Mouse (Mus musculus): ENCODE measurements at regions not wholly inside any gene's neighbourhood (a gene's known extent, or its start where the extent isn't known, plus 50 kb on each side); places are given as distances from the start of the nearest gene placed in this dataset.

- DNase-seq, result no peak
- H3K27ac ChIP-seq, result no peak overlapping the region
- TF ChIP-seq CTCF (IDR thresholded peaks at IDR 0.05), result no peak
- intact Hi-C loops (cut with DNase I), result no loop called here
- H3K4me3 ChIP-seq, result no peak overlapping the region
Observed at GRCm38 (mm10) chr13:48017649-48018048, 243.4 kb upstream of the Id4 start.

GRCm38 (mm10) chr13:48018606-48019005 lies 242.4 kb upstream of the Id4 start:
- intact Hi-C loops (cut with DNase I), result no loop called here
- H3K27ac ChIP-seq, result no peak overlapping the region
- peak overlapping the region; percentile 43; the same call in 1 of the 2 replicates for H3K4me3 ChIP-seq
- TF ChIP-seq CTCF (IDR thresholded peaks at IDR 0.05), result no peak
- no peak for DNase-seq

GRCm38 (mm10) chr13:48022958-48023615 lies 237.9 kb upstream of the Id4 start:
- intact Hi-C loops (cut with DNase I), result no loop called here
- Histone ChIP-seq H3K4me3 (no peak overlapping the region), H3K27ac (no peak overlapping the region)
- no peak for DNase-seq
- TF ChIP-seq CTCF (IDR thresholded peaks at IDR 0.05), result no peak

GRCm38 (mm10) chr13:48027775-48028489 lies 233.1 kb upstream of the Id4 start:
- intact Hi-C loops (cut with DNase I), result no loop called here
- TF ChIP-seq CTCF (IDR thresholded peaks at IDR 0.05), result no peak
- no peak overlapping the region for H3K4me3 ChIP-seq
- DNase-seq, result peak; percentile 62
- H3K27ac ChIP-seq, result no peak overlapping the region

- Histone ChIP-seq H3K27ac (no peak overlapping the region), H3K4me3 (no peak overlapping the region)
- no peak for TF ChIP-seq CTCF (IDR thresholded peaks at IDR 0.05)
- no peak for DNase-seq
- intact Hi-C loops (cut with DNase I), result no loop called here
Observed at GRCm38 (mm10) chr13:48031491-48031890, 229.5 kb upstream of the Id4 start.

- TF ChIP-seq CTCF (IDR thresholded peaks at IDR 0.05), result no peak
- intact Hi-C loops (cut with DNase I), result no loop called here
- Histone ChIP-seq H3K27ac (no peak overlapping the region), H3K4me3 (no peak overlapping the region)
- DNase-seq, result no peak
Observed at GRCm38 (mm10) chr13:48042172-48042571, 218.9 kb upstream of the Id4 start.

- DNase-seq, result no peak
- Histone ChIP-seq H3K4me3 (no peak overlapping the region), H3K27ac (no peak overlapping the region)
- intact Hi-C loops (cut with DNase I), result no loop called here
- TF ChIP-seq CTCF (IDR thresholded peaks at IDR 0.05), result no peak
Observed at GRCm38 (mm10) chr13:48042572-48042971, 218.5 kb upstream of the Id4 start.

- no peak overlapping the region for H3K27ac ChIP-seq
- no peak for DNase-seq
- intact Hi-C loops (cut with DNase I), result no loop called here
- H3K4me3 ChIP-seq, result no peak overlapping the region
- TF ChIP-seq CTCF (IDR thresholded peaks at IDR 0.05), result no peak
Observed at GRCm38 (mm10) chr13:48046201-48046750, 214.8 kb upstream of the Id4 start.

- no peak for TF ChIP-seq CTCF (IDR thresholded peaks at IDR 0.05)
- no peak overlapping the region for H3K4me3 ChIP-seq
- no peak for DNase-seq
- intact Hi-C loops (cut with DNase I), result no loop called here
- no peak overlapping the region for H3K27ac ChIP-seq
Observed at GRCm38 (mm10) chr13:48049796-48050195, 211.2 kb upstream of the Id4 start.

- Histone ChIP-seq H3K4me3 (no peak overlapping the region), H3K27ac (no peak overlapping the region)
- no peak for DNase-seq
- intact Hi-C loops (cut with DNase I), result no loop called here
- no peak for TF ChIP-seq CTCF (IDR thresholded peaks at IDR 0.05)
Observed at GRCm38 (mm10) chr13:48074630-48075029, 186.4 kb upstream of the Id4 start.

GRCm38 (mm10) chr13:48075315-48075714 lies 185.7 kb upstream of the Id4 start:
- TF ChIP-seq CTCF (IDR thresholded peaks at IDR 0.05), result no peak
- intact Hi-C loops (cut with DNase I), result no loop called here
- Histone ChIP-seq H3K4me3 (no peak overlapping the region), H3K27ac (no peak overlapping the region)
- DNase-seq, result no peak

GRCm38 (mm10) chr13:48078214-48078613 lies 182.8 kb upstream of the Id4 start:
- Histone ChIP-seq H3K4me3 (no peak overlapping the region), H3K27ac (no peak overlapping the region)
- TF ChIP-seq CTCF (IDR thresholded peaks at IDR 0.05), result no peak
- DNase-seq, result no peak
- intact Hi-C loops (cut with DNase I), result no loop called here

- Histone ChIP-seq H3K4me3 (no peak overlapping the region), H3K27ac (no peak overlapping the region)
- intact Hi-C loops (cut with DNase I), result no loop called here
- TF ChIP-seq CTCF (IDR thresholded peaks at IDR 0.05), result no peak
- DNase-seq, result no peak
Observed at GRCm38 (mm10) chr13:48083294-48083693, 177.7 kb upstream of the Id4 start.
